Mouse (Mus musculus) megakaryocyte, adult 5-6 weeks (primary cell): ENCODE results near the gene Gm34302. TPM values are rescaled to one million over a fixed set of nuclear protein-coding genes. Genes with fewer than 3 reads are reported as not detected.
"Not testable (repeated sequence)": the region's sequence is repeated elsewhere in the genome, so short reads cannot be mapped to it uniquely, and the experiment has no call there.

Experiments
- ATAC-seq: 2 replicates; pipeline ENCODE4 v1.8.0; 2016; ENCODE audit warnings: mild to moderate bottlenecking, inconsistent platforms; ENCODE audit not compliant: poor library complexity, severe bottlenecking
- total RNA-seq, 2 experiments: library from RNA; stranded (forward) in 1 of 2; stranded (reverse) in 1 of 2; fragments of 153-499, 151-499 nt in 1 of 2; fragments of 221-1000, 200-1000 nt in 1 of 2; gene quantifications; 2 replicates each; pipeline versions ENCODE4 v1.2.3 to v1.2.4; 2015 to 2017

The Gm34302 gene
- total RNA-seq (2015) (not detected in 2 replicates), total RNA-seq (2017) (not detected in 2 replicates)

DNA sequence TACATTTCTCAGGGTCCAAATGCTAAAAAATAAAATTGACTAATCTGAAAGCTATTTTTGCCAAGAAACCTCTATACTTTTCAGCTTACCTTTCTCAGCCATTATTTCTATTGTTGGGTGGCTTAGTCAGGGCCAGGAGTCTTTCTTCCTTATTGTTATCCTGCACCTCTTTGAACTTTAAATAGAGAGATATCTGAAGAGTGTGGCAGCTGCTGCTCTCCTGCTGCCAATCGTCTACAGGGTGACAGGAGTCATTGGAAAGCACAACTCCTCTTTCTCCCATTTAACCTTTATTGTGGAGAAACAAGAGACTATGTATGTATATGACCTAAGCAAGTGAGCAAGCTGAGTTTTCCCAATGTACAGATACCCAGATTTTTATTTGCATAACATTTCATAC, at the start of gene Gm34302:
Gm34302 (minus strand) TSS at position 154 of the 400 bp plus-strand sequence.
- ATAC-seq: no peak

DNA sequence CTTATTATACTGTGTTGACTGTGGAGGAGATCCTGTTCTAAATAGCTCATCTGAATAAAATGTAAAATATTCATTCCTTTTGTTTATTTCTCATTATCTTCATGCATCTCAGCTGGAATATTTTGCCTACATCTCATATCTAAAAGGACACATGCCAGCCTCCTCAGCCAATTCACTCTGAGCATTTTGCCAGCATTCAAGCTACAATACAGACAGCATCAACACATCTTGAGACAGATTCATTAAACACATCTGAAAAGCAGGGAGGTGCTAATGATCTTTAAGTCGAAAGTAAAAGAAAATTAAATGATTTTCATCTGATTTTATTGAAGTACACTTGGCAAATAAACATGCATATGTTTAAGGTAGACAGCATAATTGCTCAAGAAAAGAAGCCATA, 48.2 kb upstream of the Gm34302 start:
- ATAC-seq: no peak

DNA sequence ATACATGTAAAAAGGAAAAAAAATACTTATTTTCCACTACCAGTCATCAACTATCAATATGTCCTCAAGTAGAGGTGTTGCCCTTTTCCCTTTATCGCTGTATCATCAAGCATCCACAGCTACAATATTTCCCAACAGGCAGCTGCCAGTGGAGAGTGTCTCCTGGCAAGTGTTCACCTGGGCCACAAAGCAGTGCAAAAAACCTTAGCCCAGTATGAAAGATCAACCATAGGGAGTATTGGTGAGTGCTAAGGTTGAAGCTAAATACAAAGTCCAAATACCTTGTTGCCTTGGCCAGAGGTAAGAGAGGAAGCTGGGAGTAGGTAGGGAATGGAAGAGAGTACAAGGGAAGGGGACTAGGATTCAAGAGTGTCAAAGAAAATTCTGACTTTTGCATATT, 34.0 kb upstream of the Gm34302 start:
- ATAC-seq: no peak

DNA sequence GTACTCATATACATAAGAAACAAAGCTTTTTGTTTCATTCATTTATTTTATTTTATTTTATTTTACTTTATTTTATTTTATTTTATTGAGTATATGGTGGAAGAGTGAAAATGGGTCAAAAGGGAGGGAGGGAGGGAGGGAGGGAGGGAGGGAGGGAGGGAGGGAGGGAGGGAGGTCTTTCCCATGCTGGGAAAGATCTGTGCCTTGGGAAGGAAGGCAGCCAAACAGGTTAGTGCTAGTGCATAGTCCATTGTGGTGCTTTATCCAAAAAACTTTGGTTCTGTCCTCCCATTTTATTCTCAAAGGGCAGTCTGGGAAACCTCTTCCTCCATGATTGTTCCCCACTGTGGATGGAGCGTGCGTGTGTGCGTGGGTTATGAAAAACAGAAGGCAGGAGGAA, 32.6 kb upstream of the Gm34302 start:
- ATAC-seq: not testable (repeated sequence)

DNA sequence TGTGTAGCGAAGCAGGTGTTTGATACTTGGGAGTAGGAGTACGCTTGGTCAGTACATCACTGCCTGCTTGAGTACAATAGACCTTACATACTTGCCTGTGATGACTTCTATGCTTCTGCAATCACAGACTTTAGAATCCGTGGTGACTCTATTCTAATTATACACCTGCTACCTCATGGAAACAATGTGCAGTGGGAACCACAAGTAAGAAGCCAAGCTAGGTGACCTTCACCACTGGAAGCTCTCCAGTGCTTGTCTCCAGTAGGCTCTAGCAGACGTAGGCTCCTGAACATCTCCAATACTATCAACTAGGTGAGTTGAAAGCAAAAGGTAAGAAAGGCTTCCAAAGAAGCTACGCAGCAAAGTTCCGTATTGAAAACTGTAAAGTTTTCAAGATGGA, 27.6 kb upstream of the Gm34302 start:
- ATAC-seq: no peak

DNA sequence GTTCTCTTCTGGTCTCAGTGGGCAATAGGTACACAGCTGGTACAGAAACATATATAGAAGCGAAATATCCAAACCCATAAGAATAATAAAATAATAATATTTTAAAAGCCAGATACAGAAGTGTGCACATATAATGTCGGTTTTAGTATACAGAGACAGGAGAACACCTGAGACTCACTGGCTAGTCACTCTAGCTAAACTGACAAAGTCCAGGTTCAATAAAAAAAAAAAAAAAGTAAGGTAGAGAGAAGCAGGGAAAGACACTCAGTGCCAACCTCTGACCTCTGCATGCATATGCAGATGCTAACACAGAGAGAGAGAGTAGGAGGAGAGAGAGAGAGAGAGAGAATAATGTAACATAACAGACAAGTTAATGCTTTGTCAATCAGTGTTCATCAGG, 25.8 kb upstream of the Gm34302 start:
- ATAC-seq: no peak

DNA sequence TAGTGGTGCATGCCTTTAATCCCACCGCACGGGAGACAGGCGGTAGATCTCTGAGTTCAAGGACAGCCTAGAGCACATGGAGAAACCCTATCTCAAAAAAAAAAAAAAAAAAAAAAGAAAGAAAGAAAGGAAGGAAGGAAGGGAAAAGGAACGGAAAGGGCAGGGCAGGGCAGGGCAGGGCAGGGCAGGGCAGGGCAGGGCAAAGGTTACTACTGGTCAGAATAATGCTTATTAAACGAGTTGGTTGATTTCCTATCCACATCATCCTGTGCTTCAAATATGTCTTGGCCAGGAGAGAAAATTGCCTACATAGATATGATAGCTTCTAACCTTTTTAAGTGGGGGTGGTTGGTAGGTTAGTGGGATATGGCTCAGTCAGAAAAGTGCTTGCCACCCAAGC, 25.2 kb upstream of the Gm34302 start:
- no peak for ATAC-seq

DNA sequence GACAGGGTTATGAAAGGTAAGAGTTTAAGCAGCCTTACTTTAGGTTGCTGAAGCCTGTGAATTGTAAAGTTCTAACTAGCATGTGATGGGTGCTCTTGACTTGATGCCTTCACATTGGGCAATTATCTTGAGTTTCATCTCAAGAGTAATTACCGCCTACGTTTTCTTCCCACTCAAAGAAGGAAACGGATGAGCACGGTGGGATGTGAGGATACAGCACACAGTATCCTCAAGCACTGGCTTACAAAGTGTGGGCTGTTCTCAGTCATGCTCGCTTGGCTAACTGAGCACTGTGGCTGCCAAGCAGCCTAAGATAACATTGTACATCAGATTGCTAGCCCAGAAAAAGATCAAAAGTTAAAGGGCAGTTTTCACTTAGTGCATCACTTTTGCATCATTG, 20.8 kb upstream of the Gm34302 start:
- ATAC-seq: no peak

DNA sequence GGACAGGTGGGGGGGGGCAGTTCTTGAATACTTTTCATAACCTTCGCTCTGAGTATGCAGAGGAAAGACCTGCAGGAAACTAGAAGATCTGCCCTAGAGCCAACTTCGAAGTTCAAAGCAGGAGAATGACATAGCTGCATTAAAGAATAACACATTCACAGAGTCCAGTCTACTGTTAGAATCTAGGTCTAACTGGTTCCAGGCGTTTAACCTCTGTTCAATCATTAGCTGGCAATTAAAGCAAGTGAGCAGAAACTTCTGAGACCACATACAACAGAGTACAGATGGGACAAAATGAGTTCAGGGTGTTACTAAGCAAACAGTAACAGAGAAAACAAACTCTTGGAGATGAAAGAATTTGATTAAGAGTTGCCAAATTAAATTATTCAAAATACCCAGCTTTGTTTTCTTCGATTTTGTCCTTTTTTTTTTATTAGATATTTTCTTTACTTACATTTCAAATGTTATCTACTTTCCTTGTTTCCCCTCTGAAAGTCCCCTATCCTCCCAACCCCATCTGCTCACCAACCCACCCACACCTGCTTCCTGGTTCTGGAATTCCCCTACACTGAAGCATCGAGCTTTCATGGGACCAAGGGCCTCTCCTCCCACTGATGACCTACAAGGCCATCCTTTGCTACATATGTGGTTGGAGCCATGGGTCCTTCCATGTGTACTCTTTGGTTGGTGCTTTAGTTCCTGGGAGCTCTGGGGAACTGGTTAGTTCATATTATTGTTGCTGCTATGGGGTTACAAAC, 11.1 kb upstream of the Gm34302 start:
- ATAC-seq: no peak

DNA sequence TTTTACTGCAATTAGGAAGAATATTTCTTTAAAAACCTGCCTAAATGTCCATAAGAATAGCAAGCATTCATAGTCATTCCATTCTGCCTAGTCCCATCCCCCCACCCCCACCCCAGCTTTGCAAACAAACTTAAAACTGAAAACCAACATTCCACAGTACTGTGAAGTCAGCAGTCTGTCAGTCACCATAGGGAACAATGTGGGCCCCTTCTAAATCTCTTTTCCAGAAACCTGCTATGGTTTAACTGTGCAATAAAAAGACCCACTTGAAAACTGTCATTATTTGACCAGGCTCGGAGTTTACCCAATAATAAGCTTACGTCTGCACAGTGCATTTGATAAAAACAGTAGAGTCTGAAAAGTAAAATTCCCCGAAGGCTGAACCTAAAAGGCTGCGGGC, 9.9 kb upstream of the Gm34302 start:
- ATAC-seq: no peak

DNA sequence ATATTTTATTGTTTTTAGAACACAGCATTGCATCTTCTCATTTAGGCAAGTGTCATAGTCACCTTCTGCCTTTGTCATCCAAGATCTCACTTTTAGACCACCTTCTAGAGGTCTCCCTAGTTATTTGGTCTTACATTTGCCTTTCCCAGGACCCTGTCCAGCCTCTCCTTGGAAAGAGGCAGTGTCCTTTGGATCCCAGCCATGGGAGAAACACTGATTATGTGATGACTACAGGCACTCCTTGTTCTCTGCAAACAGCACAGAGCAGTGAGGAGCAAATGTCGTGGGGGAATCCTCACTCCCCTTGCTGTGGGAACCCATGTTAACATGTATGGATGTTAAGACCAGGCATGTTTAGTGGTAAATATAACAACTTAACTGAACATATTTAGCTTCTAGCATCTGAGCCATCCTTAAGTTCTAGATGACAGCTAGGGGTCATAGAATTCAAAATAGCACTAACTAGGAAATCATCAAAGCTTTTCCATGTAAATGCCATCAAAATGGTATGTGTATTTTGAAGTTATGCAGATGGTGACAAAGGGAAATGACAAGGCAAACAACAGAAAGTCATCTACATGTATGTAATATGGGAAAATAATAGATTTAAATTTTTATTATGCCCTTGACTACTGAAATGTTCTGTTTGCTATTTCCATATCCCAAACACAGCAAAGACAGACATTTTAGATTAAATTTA, 43.1 kb downstream of the Gm34302 start:
- no peak for ATAC-seq

DNA sequence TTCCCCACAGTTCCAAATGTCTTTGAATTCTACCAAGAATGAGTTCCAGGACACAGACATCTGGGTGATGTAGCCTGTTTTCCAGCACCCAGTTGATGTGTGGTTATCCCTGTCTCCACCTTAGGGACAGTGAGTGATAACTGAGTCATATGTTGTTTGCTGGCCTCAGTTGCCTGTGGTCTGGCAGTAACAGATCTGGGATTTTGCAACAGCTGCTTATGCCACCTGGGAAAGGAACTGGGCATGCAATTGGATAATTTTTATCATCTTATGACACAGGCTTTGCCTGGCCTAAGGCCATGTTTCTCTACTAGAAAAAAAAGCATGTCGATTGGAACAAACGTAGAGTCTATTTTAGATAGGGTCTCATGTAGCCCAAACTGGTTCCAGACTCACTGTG, 43.9 kb downstream of the Gm34302 start:
- no peak for ATAC-seq

DNA sequence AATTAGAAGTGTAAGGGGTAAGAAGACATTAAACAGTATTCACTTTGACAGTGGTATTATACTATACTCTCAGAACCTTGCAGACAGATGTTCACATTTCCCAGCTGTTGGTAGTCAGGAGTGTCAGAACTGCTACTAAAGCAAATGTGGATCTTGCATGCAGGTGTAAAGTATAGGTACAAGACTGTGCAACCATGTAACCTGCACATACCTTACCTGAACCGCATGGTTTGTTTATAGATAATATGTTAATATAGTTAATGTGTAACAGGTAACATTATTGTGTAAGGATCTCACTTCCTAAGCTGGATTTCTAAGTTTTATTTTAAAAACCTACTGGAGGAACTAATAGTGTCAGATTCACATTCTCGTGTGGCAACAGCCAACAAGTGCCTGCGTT, 44.8 kb downstream of the Gm34302 start:
- ATAC-seq: no peak

Other genes starting within 250 kb of the Gm34302 start
- 0.05 and 0.20 TPM in 2 replicates for gene Mme, start 242.3 kb downstream of the Gm34302 start, total RNA-seq (2015)
- gene Mme, start 242.3 kb downstream of the Gm34302 start, total RNA-seq (2017): 0.33 and 2.2 TPM in 2 replicates